Mouse (Mus musculus) heart, embryonic 14.5 days (tissue): ENCODE results near the gene Slc38a10. TPM values are rescaled to one million over a fixed set of nuclear protein-coding genes. Genes with fewer than 3 reads are reported as not detected.

ENCODE experiments used
- ATAC-seq: fragments of 200-750 bp; cut with Nextera tagmentation; 2 replicates; pipeline ENCODE4 v1.8.0; 2017; ENCODE audit warnings: low read depth, moderate TSS enrichment; ENCODE audit not compliant: insufficient number of reproducible peaks, insufficient read depth, low FRiP score
- H3K27ac ChIP-seq, 2 experiments: fragments of 200-500 bp in 1 of 2; fragments of 300-500 bp in 1 of 2; sonication (generic) in 1 of 2; replicated peaks in 1 of 2; 2 replicates each; pipeline ENCODE4 v1.5.1; 2012 to 2014; ENCODE audit warnings: low read depth in 2 of 2, low read length in 2 of 2, control low read depth in 1 of 2, mild to moderate bottlenecking in 1 of 2, mixed read lengths in 1 of 2; ENCODE audit not compliant: control insufficient read depth in 1 of 2, insufficient read depth in 1 of 2
- H3K27me3 ChIP-seq: fragments of 300-500 bp; sonication (generic); 2 replicates; pipeline ENCODE4 v1.6.1; 2014; ENCODE audit warnings: mild to moderate bottlenecking, low read length, control low read depth; ENCODE audit not compliant: control insufficient read depth, insufficient read depth
- H3K36me3 ChIP-seq: fragments of 300-500 bp; sonication (generic); 2 replicates; pipeline ENCODE4 v1.6.1; 2014; ENCODE audit warnings: mild to moderate bottlenecking, control low read depth, low read length, mixed read lengths; ENCODE audit not compliant: control insufficient read depth, insufficient read depth
- H3K4me1 ChIP-seq, 2 experiments: fragments of 200-500 bp in 1 of 2; fragments of 300-500 bp in 1 of 2; sonication (generic) in 1 of 2; 2 replicates each; pipeline ENCODE4 v1.6.1; 2012 to 2014; ENCODE audit warnings: low read length in 2 of 2, control low read depth in 1 of 2, mixed read lengths in 1 of 2; ENCODE audit not compliant: control insufficient read depth in 2 of 2, insufficient read depth in 2 of 2
- H3K4me2 ChIP-seq: fragments of 300-500 bp; sonication (generic); 2 replicates; pipeline ENCODE4 v1.6.1; 2014; ENCODE audit warnings: mild to moderate bottlenecking, low read length
- H3K4me3 ChIP-seq, 2 experiments: fragments of 200-500 bp in 1 of 2; fragments of 300-500 bp in 1 of 2; sonication (generic) in 1 of 2; 2 replicates each; pipeline ENCODE4 v1.5.1; 2012 to 2014; ENCODE audit warnings: low read length in 2 of 2, mild to moderate bottlenecking in 2 of 2, control low read depth in 1 of 2, low read depth in 1 of 2, moderate library complexity in 1 of 2; ENCODE audit not compliant: control insufficient read depth in 1 of 2, insufficient read depth in 1 of 2
- H3K9ac ChIP-seq: fragments of 300-500 bp; sonication (generic); 2 replicates; pipeline ENCODE4 v1.6.1; 2014; ENCODE audit warnings: mild to moderate bottlenecking, low read length
- H3K9me3 ChIP-seq: fragments of 300-500 bp; sonication (generic); 2 replicates; pipeline ENCODE4 v1.6.1; 2016; ENCODE audit warnings: low read length, control low read depth; ENCODE audit not compliant: control insufficient read depth
- WGBS: fragments of 180-500 bp; shearing (Covaris S2); extraction: QIAGEN DNeasy Blood & Tissue Kit; methylation state at CpG from one replicate; pipeline ENCODE4 v1.1.7; 2014; 5-methylcytosine and 5-hydroxymethylcytosine counted together
- polyA plus RNA-seq: library from polyadenylated mRNA; unstranded; fragments of >200 nt; fragmentation: Nextera tagmentation; extraction: Ambion mirVana; gene quantifications from 2 replicates; pipeline ENCODE4 v1.2.1, GENCODE M21; 2014

Slc38a10 gene
- polyA plus RNA-seq, 1 experiment from 2014 or later = 74.1 TPM

DNA sequence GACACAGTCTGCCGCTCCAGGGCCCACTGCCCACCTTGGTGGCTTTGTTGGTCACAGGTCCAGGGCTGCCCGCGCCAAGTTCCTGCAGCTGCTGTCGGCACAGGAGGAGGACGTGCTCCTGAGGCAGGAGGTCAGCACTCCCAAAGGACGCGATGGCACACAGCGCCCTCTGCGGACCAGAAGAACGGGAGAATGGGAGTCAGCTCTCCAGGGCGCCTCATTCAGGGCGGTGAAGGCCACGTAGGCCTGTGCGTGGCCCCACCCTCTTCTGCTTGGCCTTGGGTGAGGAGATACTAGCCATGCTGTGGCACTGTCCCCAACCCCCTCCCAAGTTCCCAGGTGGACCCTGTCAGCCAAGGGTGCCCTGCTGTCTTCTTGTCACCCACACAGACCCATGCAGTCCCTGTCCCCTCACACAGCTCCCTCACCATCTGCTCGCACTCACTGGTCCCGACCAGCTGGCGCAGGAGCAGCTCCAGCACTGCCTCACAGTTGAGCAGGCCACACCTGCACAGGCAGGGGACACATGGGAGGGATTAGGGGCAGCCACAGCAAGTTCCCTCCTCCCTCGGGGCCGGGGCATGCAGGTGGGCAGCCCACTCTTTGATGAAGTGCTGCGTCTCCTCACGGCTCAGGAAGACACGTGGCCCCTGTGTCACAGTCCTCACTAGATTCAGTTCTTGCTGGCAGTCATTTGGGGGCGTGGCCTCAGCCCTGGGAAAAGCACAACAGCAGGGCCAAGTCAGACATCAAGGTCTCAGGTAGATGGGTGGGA is 58.1 kb downstream of the Slc38a10 start:
- peaks cover 67% of the 10 kb centered on the region for H3K36me3 ChIP-seq

DNA sequence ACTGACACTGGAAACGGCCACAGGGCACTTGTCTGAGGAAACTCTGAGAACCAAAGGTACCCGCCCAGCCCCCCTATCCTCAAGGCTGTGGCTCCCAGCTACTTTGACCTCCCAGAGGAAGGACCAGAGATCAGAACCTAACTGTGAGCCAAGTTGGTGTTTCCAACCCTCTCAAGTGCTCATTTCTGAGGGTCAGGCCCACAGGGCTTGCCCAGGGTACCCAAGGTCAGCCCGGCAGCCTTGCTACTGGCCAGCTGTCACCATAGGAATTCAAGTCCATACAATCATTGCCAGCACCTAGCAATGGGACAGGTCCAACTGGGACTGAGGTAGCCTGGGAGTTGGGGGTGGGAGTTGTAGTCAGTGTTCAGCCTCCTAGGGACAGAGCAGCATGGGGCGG is 60.5 kb downstream of the Slc38a10 start:
- H3K4me1 ChIP-seq = peaks cover 3 to 7% of the 10 kb centered on the region in 2 experiments; a peak in 3 of 4 replicates
- H3K9ac ChIP-seq = no peak overlapping the region
- no peak for ATAC-seq
- WGBS = 92% methylated on average over 4 of the region's 4 CpGs
- no peak overlapping the region for H3K27ac ChIP-seq
- H3K9me3 ChIP-seq = no peaks in the 10 kb centered on the region
- no peaks in the 10 kb centered on the region for H3K27me3 ChIP-seq
- no peak overlapping the region for H3K4me3 ChIP-seq
- H3K4me2 ChIP-seq = no peak overlapping the region
- H3K36me3 ChIP-seq = peaks cover 54% of the 10 kb centered on the region

More for the DNA sequence above, 58.1 kb downstream of the Slc38a10 start:
- Histone ChIP-seq H3K4me2 (no peak overlapping the region), H3K27ac (no peak overlapping the region), H3K4me3 (no peak overlapping the region), H3K9ac (no peak overlapping the region), H3K27me3 (no peaks in the 10 kb centered on the region), H3K4me1 (peaks cover 0 to 7% of the 10 kb centered on the region in 2 experiments; a peak in 3 of 4 replicates), H3K9me3 (no peaks in the 10 kb centered on the region)
- no peak for ATAC-seq
- WGBS = 81% methylated on average over 22 of the region's 23 CpGs

GRCm38 (mm10) chr11:120086702-120087152 is 64.4 kb downstream of the Slc38a10 start, which contains the start of gene Cep131:
TSS of gene Cep131 (minus strand) at chr11:120086827.
- WGBS = under 1% methylated on average over 42 of the region's 42 CpGs
- peaks cover 6 to 19% of the 10 kb centered on the region in 2 experiments; a peak in 3 of 4 replicates for H3K4me1 ChIP-seq
- H3K4me3 ChIP-seq = peak within 1 kb of the TSS; percentile 94 to 96
- peak within 1 kb of the TSS; percentile 36 to 67; a peak in 3 of 4 replicates for H3K27ac ChIP-seq
- peaks cover 32% of the 10 kb centered on the region for H3K36me3 ChIP-seq
- H3K9me3 ChIP-seq = no peaks in the 10 kb centered on the region
- no peaks in the 10 kb centered on the region for H3K27me3 ChIP-seq
- peak; percentile 98 for ATAC-seq
- H3K9ac ChIP-seq = peak within 1 kb of the TSS; percentile 95
- H3K4me2 ChIP-seq = peak within 1 kb of the TSS; percentile 95

DNA sequence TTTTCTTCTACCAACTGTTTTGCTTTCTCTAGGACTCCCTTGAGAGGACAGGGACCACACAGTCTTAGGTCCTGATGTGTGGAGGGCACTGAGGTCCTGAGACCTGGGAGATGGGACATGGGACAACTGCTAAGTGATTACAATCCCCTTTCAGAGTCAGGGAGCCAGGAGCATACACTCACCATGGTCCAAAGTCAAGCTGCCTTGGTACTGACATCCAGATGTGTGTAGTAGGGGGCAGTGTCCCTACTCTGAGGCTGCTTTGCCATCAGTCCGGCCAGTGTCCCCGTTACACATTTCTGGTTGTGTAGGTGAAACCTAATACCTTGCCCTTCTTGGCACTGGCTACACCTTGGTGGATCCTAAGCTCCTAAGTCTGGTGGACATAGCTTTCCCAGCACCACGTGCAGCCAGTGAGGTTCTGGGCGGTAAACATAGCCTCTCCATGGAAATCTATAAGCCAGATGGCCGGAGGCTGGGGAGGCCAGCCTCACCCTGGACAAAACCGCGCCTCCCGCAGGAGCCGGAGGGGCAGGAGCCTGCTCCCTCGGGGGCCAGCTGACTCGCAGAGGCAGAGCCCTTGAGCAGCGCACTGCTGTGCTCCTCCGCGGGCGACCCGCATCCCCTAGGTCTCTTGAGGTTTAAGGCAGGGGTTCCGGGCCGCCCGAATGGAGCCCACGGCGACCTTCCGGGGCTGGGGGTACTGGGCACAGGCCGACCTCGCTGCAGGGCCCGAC is 65.1 kb downstream of the Slc38a10 start:
- Histone ChIP-seq H3K27ac (peak overlapping the region; percentile 36 to 67; a peak in 3 of 4 replicates), H3K9ac (peak overlapping the region; percentile 95), H3K4me1 (peaks cover 6 to 19% of the 10 kb centered on the region in 2 experiments; a peak in 3 of 4 replicates), H3K4me2 (peak overlapping the region; percentile 95), H3K36me3 (peaks cover 32% of the 10 kb centered on the region), H3K9me3 (no peaks in the 10 kb centered on the region), H3K27me3 (no peaks in the 10 kb centered on the region), H3K4me3 (peak overlapping the region; percentile 94 to 96)
- under 1% methylated on average over 25 of the region's 25 CpGs for WGBS
- peak; percentile 14 for ATAC-seq

- H3K4me2 ChIP-seq = no peak overlapping the region
- no peak for ATAC-seq
- 78% methylated on average over 6 of the region's 6 CpGs for WGBS
- peaks cover 74% of the 10 kb centered on the region for H3K36me3 ChIP-seq
- H3K27me3 ChIP-seq = no peaks in the 10 kb centered on the region
- H3K9ac ChIP-seq = no peak overlapping the region
- no peaks in the 10 kb centered on the region for H3K9me3 ChIP-seq
- H3K4me3 ChIP-seq = no peak overlapping the region
- no peak overlapping the region for H3K27ac ChIP-seq
- peaks cover 3 to 9% of the 10 kb centered on the region in 2 experiments; a peak in 3 of 4 replicates for H3K4me1 ChIP-seq
These were observed 70.9 kb downstream of the Slc38a10 start for GRCm38 (mm10) chr11:120080282-120080681.

DNA sequence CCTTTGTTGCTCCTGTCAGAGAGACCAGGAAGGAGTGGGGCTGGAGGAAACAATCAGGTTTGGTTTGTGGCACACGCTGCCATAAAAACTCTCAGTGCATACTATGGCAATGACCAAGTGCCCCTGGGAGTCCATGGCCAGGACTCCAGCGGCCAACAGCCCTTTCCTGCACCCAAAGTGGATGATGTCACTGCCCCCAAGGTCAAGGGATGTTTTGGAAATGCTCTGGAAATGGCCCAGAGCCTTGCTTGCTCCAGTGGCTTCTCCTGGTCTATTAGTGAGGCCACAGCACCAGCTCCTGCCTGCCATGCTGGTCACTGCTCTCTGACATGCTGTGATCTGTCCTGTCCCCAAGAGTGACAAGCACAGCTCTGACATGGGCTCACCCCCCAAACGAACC is 75.0 kb downstream of the Slc38a10 start:
- WGBS = 67% methylated on average over 3 of the region's 3 CpGs
- Histone ChIP-seq H3K9ac (no peak overlapping the region), H3K36me3 (peaks cover 92% of the 10 kb centered on the region), H3K4me3 (no peak overlapping the region), H3K4me1 (no peaks in the 10 kb centered on the region), H3K9me3 (no peaks in the 10 kb centered on the region), H3K4me2 (no peak overlapping the region), H3K27me3 (no peaks in the 10 kb centered on the region), H3K27ac (no peak overlapping the region)
- no peak for ATAC-seq

GRCm38 (mm10) chr11:120072986-120073647 is 78.0 kb downstream of the Slc38a10 start:
- H3K4me3 ChIP-seq = no peak overlapping the region
- 87% methylated on average over 9 of the region's 9 CpGs for WGBS
- H3K9ac ChIP-seq = no peak overlapping the region
- no peak for ATAC-seq
- no peak overlapping the region for H3K4me2 ChIP-seq
- no peaks in the 10 kb centered on the region for H3K4me1 ChIP-seq
- no peak overlapping the region for H3K27ac ChIP-seq
- H3K27me3 ChIP-seq = no peaks in the 10 kb centered on the region
- H3K36me3 ChIP-seq = peaks cover 88% of the 10 kb centered on the region
- H3K9me3 ChIP-seq = no peaks in the 10 kb centered on the region
